10 mouse cellular contexts compared by ENCODE assay signal in genomic region chr6:77257358-77258105, GRCm38 (mm10). TPM values are rescaled to one million over a fixed set of nuclear protein-coding genes. Genes with fewer than 3 reads are reported as not detected.
DNase-seq lines count a peak whose midpoint lies in the region; ATAC-seq and TF ChIP-seq lines count a peak whose summit lies in the region.
"Had no signal": no experiment of that assay in that cellular context is flagged by ENCODE, and none has a peak within 500 bp of the region (broad histone marks: within the 10 kb centered on the region; RNA-seq: fewer than 3 reads in every experiment).

No protein-coding gene starts in this region.

- no peak for ATAC-seq in liver, postnatal 0 days
- ATAC-seq in hindbrain, postnatal 0 days: no peak
- ATAC-seq in inflammation-experienced regulatory T-cells, adult 6 months: no peak
- no peak for ATAC-seq in heart, embryonic 12.5 days (ENCODE audit: insufficient number of reproducible peaks, low FRiP score)

- no peak overlapping the region for H3K27ac ChIP-seq in gastrocnemius, adult 2 months
- no peak overlapping the region for H3K27ac ChIP-seq in liver, postnatal 0 days (ENCODE audit: low read depth)
- no peak overlapping the region for H3K27ac ChIP-seq in hindbrain, postnatal 0 days
- H3K27ac ChIP-seq in heart, embryonic 12.5 days (ENCODE audit: poor library complexity, severe bottlenecking): no peak overlapping the region
- H3K27ac ChIP-seq: limb, embryonic 12.5 days had no signal

- intact Hi-C loops in gastrocnemius, adult 2 months (cut with DNase I): no loop called here

- peak; percentile 28; the same call in 1 of the 2 replicates for TF ChIP-seq CTCF in gastrocnemius, adult 2 months (IDR thresholded peaks at IDR 0.05)
- peak; percentile 29 for TF ChIP-seq CTCF in liver, postnatal 0 days (IDR thresholded peaks at IDR 0.05; ENCODE audit: low read depth)
- TF ChIP-seq CTCF in hindbrain, postnatal 0 days (IDR thresholded peaks at IDR 0.05; ENCODE audit: low read depth): peak; percentile 71

- H3K4me3 ChIP-seq in gastrocnemius, adult 2 months: no peak overlapping the region
- H3K4me3 ChIP-seq in liver, postnatal 0 days (ENCODE audit: low read depth, low read length): no peak overlapping the region
- no peak overlapping the region for H3K4me3 ChIP-seq in hindbrain, postnatal 0 days (ENCODE audit: low read length)
- no peak overlapping the region for H3K4me3 ChIP-seq in heart, embryonic 12.5 days
- H3K4me3 ChIP-seq: limb, embryonic 12.5 days had no signal

- H3K4me2 ChIP-seq in liver, postnatal 0 days (ENCODE audit: low read depth, low read length): no peak overlapping the region
- H3K4me2 ChIP-seq in hindbrain, postnatal 0 days (ENCODE audit: low read depth, low read length): no peak overlapping the region
- H3K4me2 ChIP-seq in heart, embryonic 12.5 days: no peak overlapping the region
- H3K4me2 ChIP-seq: limb, embryonic 12.5 days had no signal

- no peaks in the 10 kb centered on the region for H3K27me3 ChIP-seq in liver, postnatal 0 days (ENCODE audit: insufficient read depth, low read length)
- H3K27me3 ChIP-seq in hindbrain, postnatal 0 days (ENCODE audit: insufficient read depth, low read length): no peaks in the 10 kb centered on the region
- H3K27me3 ChIP-seq in heart, embryonic 12.5 days (replicated peaks): no peaks in the 10 kb centered on the region

- no peaks in the 10 kb centered on the region for H3K9me3 ChIP-seq in liver, postnatal 0 days (ENCODE audit: low read length)
- H3K9me3 ChIP-seq in hindbrain, postnatal 0 days (ENCODE audit: low read length): no peaks in the 10 kb centered on the region
- no peaks in the 10 kb centered on the region for H3K9me3 ChIP-seq in heart, embryonic 12.5 days (replicated peaks)
- H3K9me3 ChIP-seq: limb, embryonic 12.5 days had no signal

- H3K9ac ChIP-seq in liver, postnatal 0 days (replicated peaks): no peak overlapping the region
- no peak overlapping the region for H3K9ac ChIP-seq in hindbrain, postnatal 0 days (replicated peaks; ENCODE audit: low read length)
- H3K9ac ChIP-seq in heart, embryonic 12.5 days: no peak overlapping the region
- H3K9ac ChIP-seq: limb, embryonic 12.5 days had no signal

- DNase-seq in gastrocnemius, adult 2 months: no peak
- DNase-seq in gastrocnemius, adult 8-10 months (ENCODE audit: low spot score in 2 of 2): no peak
- DNase-seq in liver, postnatal 0 days: no peak
- DNase-seq in liver: no peak
- peak; percentile 49 for DNase-seq in adipocyte (ENCODE audit: low spot score)
- peak; percentile 71 for DNase-seq in hindbrain, postnatal 0 days (ENCODE audit: low spot score)

- TF ChIP-seq EP300 in liver, postnatal 0 days (IDR thresholded peaks at IDR 0.05; ENCODE audit: low read depth): no peak

- WGBS in liver, postnatal 0 days (ENCODE audit: insufficient replicate concordance): 44% methylated on average over 7 of the region's 7 CpGs
- 35% methylated on average over 7 of the region's 7 CpGs for WGBS in hindbrain, postnatal 0 days
- 28% methylated on average over 7 of the region's 7 CpGs for WGBS in heart, embryonic 12.5 days

- H3K4me1 ChIP-seq in liver, postnatal 0 days (ENCODE audit: insufficient read depth): no peaks in the 10 kb centered on the region
- H3K4me1 ChIP-seq in hindbrain, postnatal 0 days (ENCODE audit: insufficient read depth, low read length): no peaks in the 10 kb centered on the region
- H3K4me1 ChIP-seq in heart, embryonic 12.5 days (replicated peaks): no peaks in the 10 kb centered on the region
- H3K4me1 ChIP-seq: limb, embryonic 12.5 days had no signal

- no peaks in the 10 kb centered on the region for H3K36me3 ChIP-seq in liver, postnatal 0 days (replicated peaks; ENCODE audit: insufficient read depth, low read length)
- no peaks in the 10 kb centered on the region for H3K36me3 ChIP-seq in hindbrain, postnatal 0 days (ENCODE audit: insufficient read depth, low read length)
- no peaks in the 10 kb centered on the region for H3K36me3 ChIP-seq in heart, embryonic 12.5 days
- H3K36me3 ChIP-seq: G1E; limb, embryonic 12.5 days had no signal

RNA-seq across cellular contexts. Expression of gene Lrrtm1, which starts 15.0 kb away (rescaled TPM):
- total RNA-seq in gastrocnemius, adult 2 months (2021): not detected
- total RNA-seq in gastrocnemius, adult 8-10 months (2022): not detected
- not detected in 2 replicates for polyA plus RNA-seq in liver, postnatal 0 days (2015; fragmentation: Nextera tagmentation; extraction: Ambion mirVana)
- 69.7 and 70.0 TPM in 2 replicates for total RNA-seq in hindbrain, postnatal 0 days (2014; rRNA removed)
- polyA plus RNA-seq in hindbrain, postnatal 0 days (2015; fragmentation: Nextera tagmentation; extraction: Ambion mirVana): 57.5 and 60.9 TPM in 2 replicates
- not detected for polyA plus RNA-seq in inflammation-experienced regulatory T-cells, adult 6 months (2017; shearing (Covaris generic))
- 0.83 and 1.1 TPM in 2 replicates for polyA plus RNA-seq in heart, embryonic 12.5 days (2016; fragmentation: Nextera tagmentation; extraction: Ambion mirVana)
- total RNA-seq: G1E had no signal
- polyA plus RNA-seq: G1E had no signal

Comparison
In these comparisons a context has a peak if more than half of its experiments do, and no peak if none do; other contexts are left out.
1. DNase-seq: peak in adipocyte (single experiment) and hindbrain, postnatal 0 days (single experiment); none in gastrocnemius, adult 2 months (single experiment), gastrocnemius, adult 8-10 months (0 of 2), liver, postnatal 0 days (single experiment) and liver (single experiment).
2. RNA of gene Lrrtm1, which starts 15.0 kb away (polyA plus RNA-seq): 57.5 to 60.9 TPM in hindbrain, postnatal 0 days; 0.83 to 1.1 TPM in heart, embryonic 12.5 days, not detected in liver, postnatal 0 days and not detected in inflammation-experienced regulatory T-cells, adult 6 months; every median in the first group is over 10 times any median in the second.
3. Peak in every context shown above with its lines, with median percentiles within 50 percentile points of each other: CTCF ChIP-seq.